Mouse (Mus musculus) heart, adult 2 months (tissue): ENCODE data around the gene Prcc. TPM values are rescaled to one million over a fixed set of nuclear protein-coding genes. Genes with fewer than 3 reads are reported as not detected.

Experiments
- DNase-seq, 2 experiments: peaks; one replicate each; pipeline ENCODE4 v3.0.0; 2021
- H3K27ac ChIP-seq: fragments of 200-600 bp; 2 replicates; pipeline ENCODE4 v1.8.1; 2022
- H3K27me3 ChIP-seq: fragments of 200-500 bp; 2 replicates; pipeline ENCODE4 v1.6.1; 2012; ENCODE audit warnings: mild to moderate bottlenecking, low read length, inconsistent platforms, mixed read lengths; ENCODE audit not compliant: control insufficient read depth, insufficient read depth
- H3K36me3 ChIP-seq: fragments of 200-500 bp; 2 replicates; pipeline ENCODE4 v1.6.1; 2012; ENCODE audit warnings: low read length, inconsistent platforms; ENCODE audit not compliant: control insufficient read depth, insufficient read depth
- H3K4me1 ChIP-seq: fragments of 200-500 bp; 2 replicates; pipeline ENCODE4 v1.6.1; 2011; ENCODE audit warnings: low read length; ENCODE audit not compliant: control insufficient read depth, insufficient read depth
- H3K4me3 ChIP-seq: fragments of 200-600 bp; 2 replicates; pipeline ENCODE4 v1.8.1; 2022
- H3K79me2 ChIP-seq: fragments of 200-500 bp; replicated peaks from 2 replicates; pipeline ENCODE4 v1.6.1; 2012; ENCODE audit warnings: mild to moderate bottlenecking, inconsistent platforms, low read length, moderate library complexity, mixed read lengths; ENCODE audit not compliant: control insufficient read depth, insufficient read depth
- H3K9ac ChIP-seq: fragments of 200-500 bp; 2 replicates; pipeline ENCODE4 v1.6.1; 2012; ENCODE audit warnings: low read depth, mild to moderate bottlenecking, control low read depth, inconsistent platforms, low read length, mixed read lengths
- CTCF ChIP-seq: fragments of 200-600 bp; IDR thresholded peaks from 2 replicates; pipeline ENCODE4 v1.8.1; 2022; ENCODE audit warnings: antibody characterized with exemption, mild to moderate bottlenecking, moderate library complexity
- EP300 ChIP-seq: fragments of 200-500 bp; IDR thresholded peaks from 2 replicates; pipeline ENCODE4 v1.6.1; 2011; ENCODE audit warnings: low read depth, low read length, control low read depth; ENCODE audit not compliant: insufficient read depth
- POLR2A ChIP-seq: fragments of 200-500 bp; IDR thresholded peaks from 2 replicates; pipeline ENCODE4 v1.6.1; 2011; ENCODE audit warnings: mild to moderate bottlenecking, low read depth, low read length, control low read depth; ENCODE audit not compliant: insufficient read depth
- WGBS: fragments of 180-500 bp; shearing (Covaris S2); methylation state at CpG from one replicate; pipeline ENCODE4 v1.1.7; 2018; 5-methylcytosine and 5-hydroxymethylcytosine counted together
- intact Hi-C: fragments of 180-260 bp; cut with DNase I; formaldehyde crosslinking; loops from one replicate; pipeline ENCODE4 v1.15.1; 2025
- polyA plus RNA-seq: library from polyadenylated mRNA; depleted of rRNA; stranded (reverse); fragments of >200 nt; gene quantifications from 2 replicates; pipeline ENCODE4 v1.2.3, GENCODE M21; 2012
- total RNA-seq, 2 experiments: library from RNA; stranded (reverse); gene quantifications; 2 replicates each; pipeline ENCODE4 v1.2.3; 2021

Prcc gene
- total and polyA plus RNA-seq, 3 experiments: 27.6 to 50.7 (median 46.7) TPM

DNA sequence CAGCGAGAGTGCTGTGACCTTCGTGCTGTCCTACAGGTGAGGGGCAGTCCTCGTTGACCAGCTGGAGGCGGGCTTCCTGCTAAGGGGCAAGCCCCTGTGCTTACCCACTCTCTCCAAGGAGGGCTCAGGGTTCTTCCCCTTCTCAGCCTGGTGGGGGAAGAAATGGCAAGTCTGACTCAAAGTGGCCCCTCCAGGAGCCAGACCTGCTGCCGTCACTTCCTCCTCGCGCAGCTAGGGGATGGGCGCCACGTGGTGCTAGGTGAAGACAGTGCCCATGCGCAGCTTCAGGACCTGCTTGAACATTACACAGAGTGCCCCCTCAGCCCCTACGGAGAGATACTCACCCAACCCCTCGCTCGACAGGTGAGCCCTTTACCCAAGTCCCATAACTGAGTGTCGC is 36.3 kb downstream of the Prcc start:
- H3K4me1 ChIP-seq: no peaks in the 10 kb centered on the region
- TF ChIP-seq POLR2A (no peak), CTCF (no peak), EP300 (no peak)
- no peak overlapping the region for H3K27ac ChIP-seq
- no peak overlapping the region for H3K4me3 ChIP-seq
- H3K9ac ChIP-seq: no peak overlapping the region
- intact Hi-C loops: no loop called here
- no peaks in the 10 kb centered on the region for H3K79me2 ChIP-seq
- no peak for DNase-seq
- no peaks in the 10 kb centered on the region for H3K36me3 ChIP-seq
- H3K27me3 ChIP-seq: no peaks in the 10 kb centered on the region
- 78% methylated on average over 14 of the region's 14 CpGs for WGBS

DNA sequence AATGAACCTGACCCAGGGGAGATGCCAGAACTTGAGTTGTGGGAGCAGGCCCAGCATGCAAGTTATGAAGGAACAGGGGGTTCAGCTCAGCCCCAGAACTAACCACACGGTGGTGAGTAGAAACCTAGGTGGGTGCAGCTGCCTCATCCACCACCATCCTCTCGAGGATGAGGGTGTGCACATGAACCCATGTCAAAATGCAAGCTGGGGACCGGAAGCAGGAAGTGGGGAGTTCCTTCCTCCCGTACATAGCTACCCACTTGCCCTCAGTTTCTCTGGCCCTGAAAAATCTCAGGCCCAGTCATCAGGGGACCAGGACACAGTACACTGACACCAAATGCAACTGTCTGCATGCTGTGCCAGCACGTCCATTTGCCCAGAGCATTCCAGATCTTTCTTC is 37.7 kb downstream of the Prcc start:
- Histone ChIP-seq H3K4me1 (no peaks in the 10 kb centered on the region), H3K36me3 (no peaks in the 10 kb centered on the region), H3K27ac (no peak overlapping the region), H3K27me3 (no peaks in the 10 kb centered on the region), H3K4me3 (no peak overlapping the region), H3K79me2 (no peaks in the 10 kb centered on the region), H3K9ac (no peak overlapping the region)
- no peak for DNase-seq
- TF ChIP-seq POLR2A (no peak), CTCF (no peak), EP300 (no peak)
- WGBS: 44% methylated on average over 5 of the region's 5 CpGs
- intact Hi-C loops: no loop called here

DNA sequence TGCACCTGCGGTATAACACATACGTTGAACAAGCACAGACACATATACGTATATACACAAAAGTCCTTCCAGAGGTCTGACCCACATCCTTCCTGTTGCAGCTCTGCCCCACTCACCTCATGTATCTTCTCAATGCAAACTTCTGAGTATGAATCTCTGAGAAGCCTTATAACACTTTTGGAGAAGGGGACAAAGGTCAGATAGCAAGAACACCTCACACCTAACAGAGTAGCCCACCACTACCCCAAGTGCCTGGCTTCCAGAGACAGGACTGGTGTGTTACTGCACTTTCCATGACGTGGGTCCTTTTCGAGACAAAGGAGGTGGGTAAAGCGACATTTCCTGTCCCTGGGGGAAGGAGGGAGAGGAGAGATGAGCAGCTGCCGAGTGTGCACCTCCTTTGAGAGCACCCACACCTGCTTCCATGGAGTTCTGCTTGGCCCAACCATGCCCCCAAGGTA is 38.7 kb downstream of the Prcc start, which contains the start of gene Sh2d2a:
Gene Sh2d2a, plus strand, starts transcription at position 106 of the 461 bp plus-strand sequence.
- no peak for TF ChIP-seq POLR2A
- TF ChIP-seq CTCF: no peak
- TF ChIP-seq EP300: no peak
- 58% methylated on average over 7 of the region's 7 CpGs for WGBS
- no peaks in the 10 kb centered on the region for H3K36me3 ChIP-seq
- no peaks in the 10 kb centered on the region for H3K79me2 ChIP-seq
- H3K4me1 ChIP-seq: no peaks in the 10 kb centered on the region
- intact Hi-C loops: no loop called here
- DNase-seq: no peak
- no peak within 1 kb of the TSS for H3K4me3 ChIP-seq
- H3K27ac ChIP-seq: no peak within 1 kb of the TSS
- H3K27me3 ChIP-seq: no peaks in the 10 kb centered on the region
- no peak within 1 kb of the TSS for H3K9ac ChIP-seq

DNA sequence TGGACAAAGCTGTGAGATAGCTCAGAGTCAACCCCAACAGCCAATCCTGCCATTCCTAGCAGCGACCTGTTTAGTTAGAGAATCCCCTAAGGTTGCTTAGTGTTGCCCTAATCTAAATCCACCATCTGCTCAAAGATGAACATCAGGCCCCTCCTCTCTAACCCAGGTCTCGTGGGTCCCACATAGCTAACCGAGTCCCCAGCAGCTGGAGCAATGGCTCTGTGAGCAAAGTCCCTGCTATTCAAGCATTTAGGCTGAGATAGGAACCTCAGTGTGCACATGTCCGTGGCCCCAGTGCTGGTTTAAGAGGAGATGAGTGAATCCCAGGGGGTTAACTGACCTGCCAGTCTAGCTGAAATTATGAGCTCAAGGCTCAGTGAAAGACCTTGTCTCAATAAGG is 39.2 kb downstream of the Prcc start:
- TF ChIP-seq CTCF: no peak
- TF ChIP-seq POLR2A: no peak
- no peak for TF ChIP-seq EP300
- intact Hi-C loops: no loop called here
- WGBS: 75% methylated on average over 4 of the region's 4 CpGs
- H3K9ac ChIP-seq: no peak overlapping the region
- H3K4me1 ChIP-seq: no peaks in the 10 kb centered on the region
- H3K27me3 ChIP-seq: 0 out of 2 replicates have a peak, but pooled peaks cover 1% of the 10 kb centered on the region
- no peaks in the 10 kb centered on the region for H3K36me3 ChIP-seq
- H3K4me3 ChIP-seq: no peak overlapping the region
- H3K79me2 ChIP-seq: no peaks in the 10 kb centered on the region
- no peak overlapping the region for H3K27ac ChIP-seq
- no peak for DNase-seq

DNA sequence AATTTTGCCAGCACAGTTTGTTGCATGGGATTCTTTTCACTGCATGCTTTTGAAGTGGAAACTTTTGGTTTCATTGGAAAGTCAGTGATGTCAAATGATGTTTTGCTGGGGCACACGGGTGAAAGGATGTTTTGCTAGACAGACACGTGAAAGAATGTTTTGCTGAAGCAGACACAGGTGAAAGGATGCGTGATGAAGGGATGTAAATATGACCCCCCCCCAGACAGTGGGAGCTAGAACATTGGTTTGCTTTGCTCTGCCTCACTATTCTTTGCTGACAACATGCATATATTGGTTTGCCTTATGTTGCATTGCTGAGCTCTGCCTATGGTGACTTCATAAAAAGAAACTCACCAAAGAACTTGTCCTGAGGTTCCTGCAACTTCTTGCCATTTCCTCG is 40.4 kb downstream of the Prcc start:
- Histone ChIP-seq H3K4me3 (no peak overlapping the region), H3K4me1 (no peaks in the 10 kb centered on the region), H3K27ac (no peak overlapping the region), H3K9ac (no peak overlapping the region), H3K27me3 (0 out of 2 replicates have a peak, but pooled peaks cover 1% of the 10 kb centered on the region), H3K36me3 (no peaks in the 10 kb centered on the region), H3K79me2 (no peaks in the 10 kb centered on the region)
- DNase-seq: no peak
- TF ChIP-seq CTCF: no peak
- TF ChIP-seq EP300: no peak
- no peak for TF ChIP-seq POLR2A
- WGBS: 69% methylated on average over 4 of the region's 4 CpGs
- intact Hi-C loops: no loop called here

DNA sequence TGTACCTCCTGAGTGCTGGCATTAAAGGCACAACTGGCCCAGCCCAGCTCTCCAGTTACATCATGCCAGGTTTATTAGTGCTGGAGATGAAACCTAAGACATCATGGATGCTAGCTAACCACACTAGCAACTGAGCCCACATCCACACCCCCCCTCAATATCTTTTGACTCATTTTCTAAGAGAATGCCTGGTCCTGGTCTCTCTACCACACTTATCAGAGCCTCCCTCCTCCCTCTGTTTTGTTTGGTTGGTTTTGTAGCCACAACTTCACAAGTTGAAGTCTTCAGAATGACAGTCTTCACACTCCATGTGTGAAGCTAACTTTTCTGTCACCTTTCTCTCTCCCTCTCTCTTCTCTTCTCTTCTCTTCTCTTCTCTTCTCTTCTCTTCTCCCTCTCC is 44.5 kb downstream of the Prcc start:
- intact Hi-C loops: no loop called here
- no peaks in the 10 kb centered on the region for H3K79me2 ChIP-seq
- H3K4me3 ChIP-seq: no peak overlapping the region
- H3K4me1 ChIP-seq: no peaks in the 10 kb centered on the region
- no peak for TF ChIP-seq CTCF
- no peak for TF ChIP-seq POLR2A
- no peak for TF ChIP-seq EP300
- no peaks in the 10 kb centered on the region for H3K36me3 ChIP-seq
- H3K9ac ChIP-seq: no peak overlapping the region
- no peak for DNase-seq
- no peak overlapping the region for H3K27ac ChIP-seq
- 0 out of 2 replicates have a peak, but pooled peaks cover 1% of the 10 kb centered on the region for H3K27me3 ChIP-seq

DNA sequence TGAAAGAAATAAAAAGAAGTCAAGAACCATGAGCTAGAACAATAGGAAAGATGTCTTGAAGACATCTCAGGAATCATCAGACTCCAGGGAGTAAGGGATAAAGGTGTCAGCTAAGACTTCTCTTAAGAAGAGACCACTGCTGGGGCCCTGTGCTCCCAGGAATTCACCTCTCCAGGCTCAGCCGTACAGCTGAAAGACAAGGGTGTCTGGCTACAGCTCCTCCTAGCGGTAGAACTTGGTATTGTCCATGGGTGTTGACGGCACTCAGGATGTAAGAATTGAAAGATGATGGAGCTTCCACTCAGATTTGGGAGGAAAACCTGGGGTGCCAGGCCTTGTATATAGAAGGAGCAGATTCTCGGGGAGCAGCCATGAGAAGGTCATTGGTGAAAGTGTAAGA is 46.8 kb downstream of the Prcc start:
- Histone ChIP-seq H3K9ac (no peak overlapping the region), H3K27me3 (0 out of 2 replicates have a peak, but pooled peaks cover 1% of the 10 kb centered on the region), H3K4me3 (no peak overlapping the region), H3K27ac (no peak overlapping the region), H3K79me2 (no peaks in the 10 kb centered on the region), H3K4me1 (no peaks in the 10 kb centered on the region), H3K36me3 (no peaks in the 10 kb centered on the region)
- 1% methylated on average over 4 of the region's 4 CpGs for WGBS
- no peak; the same call in 1 of the 2 replicates for TF ChIP-seq CTCF
- TF ChIP-seq EP300: no peak
- TF ChIP-seq POLR2A: no peak
- peak; percentile 63 to 82 for DNase-seq
- intact Hi-C loops: loop anchor here (1.0 to 2.0 kb wide), 2 partner anchors 43 to 68 kb away; partner anchors contain the start of gene Ntrk1
